Mouse (Mus musculus) cerebellum, postnatal 36 days (tissue): ENCODE results near the gene Fitm1.

Experiments used
- DNase-seq, 2 experiments: peaks; one replicate each; pipeline ENCODE4 v3.0.0; 2021 to 2022; ENCODE audit warnings: mixed read lengths in 2 of 2

Fitm1 gene

DNA sequence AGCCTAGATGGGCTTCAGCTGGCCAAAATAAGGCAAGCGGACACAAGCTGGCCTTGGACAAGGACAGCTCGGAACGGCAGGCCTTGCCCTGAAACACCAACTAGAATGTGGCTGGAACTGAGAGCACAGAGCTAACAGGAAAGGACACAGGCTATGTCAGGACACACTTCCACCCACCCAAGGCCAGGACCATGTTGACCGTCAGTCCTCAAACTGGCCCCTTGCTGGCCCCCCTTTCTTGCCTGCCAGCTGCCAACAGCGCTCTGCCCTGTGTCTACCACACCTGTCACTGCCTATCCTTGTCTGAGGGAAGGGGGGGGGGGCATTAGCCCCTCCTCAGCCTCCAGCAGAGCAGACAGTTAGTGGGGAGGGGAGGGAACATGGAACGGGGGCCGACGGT lies at the start of gene Fitm1:
Fitm1 (plus strand) TSS at position 316 of the 400 bp plus-strand sequence.
- no peak for DNase-seq

DNA sequence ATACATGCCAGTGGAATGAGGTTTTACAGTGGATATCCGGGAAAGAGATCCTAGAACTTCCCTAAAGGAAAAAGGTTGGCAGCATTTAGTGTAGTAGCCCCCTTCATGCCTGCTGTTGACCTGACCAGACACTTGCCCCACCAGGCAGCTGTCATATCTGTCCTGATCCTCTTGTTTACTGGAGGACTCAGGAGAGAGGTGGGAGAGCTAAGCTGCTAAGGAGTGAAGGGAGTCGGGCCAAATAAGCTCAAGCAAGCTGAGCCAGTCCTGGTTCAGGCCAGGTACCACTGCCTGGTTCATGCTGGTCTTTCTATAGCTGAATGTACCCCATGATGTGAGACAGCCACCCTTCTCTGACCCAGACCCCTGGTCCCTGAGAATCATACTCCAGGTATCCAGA lies 48.7 kb upstream of the Fitm1 start:
- no peak for DNase-seq

DNA sequence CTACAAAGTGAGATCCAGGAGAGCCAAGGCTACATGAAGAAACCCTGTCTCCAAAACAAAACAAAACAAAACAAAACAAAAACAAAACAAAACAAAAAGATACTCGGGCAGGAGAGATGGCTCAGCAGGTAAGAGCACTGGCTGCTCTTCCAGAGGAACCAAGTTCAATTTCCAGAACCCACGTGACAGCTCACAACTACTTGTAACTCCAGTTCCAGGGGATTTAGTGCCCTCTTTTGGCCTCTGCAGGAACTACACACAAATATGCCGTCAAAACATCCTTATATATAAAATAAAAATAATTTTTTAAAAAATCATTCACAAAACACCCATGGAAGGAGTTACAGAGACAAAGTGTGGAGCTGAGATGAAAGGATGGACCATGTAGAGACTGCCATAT lies 47.5 kb upstream of the Fitm1 start:
- peak in 1 of 2 experiments; percentile 35 for DNase-seq

DNA sequence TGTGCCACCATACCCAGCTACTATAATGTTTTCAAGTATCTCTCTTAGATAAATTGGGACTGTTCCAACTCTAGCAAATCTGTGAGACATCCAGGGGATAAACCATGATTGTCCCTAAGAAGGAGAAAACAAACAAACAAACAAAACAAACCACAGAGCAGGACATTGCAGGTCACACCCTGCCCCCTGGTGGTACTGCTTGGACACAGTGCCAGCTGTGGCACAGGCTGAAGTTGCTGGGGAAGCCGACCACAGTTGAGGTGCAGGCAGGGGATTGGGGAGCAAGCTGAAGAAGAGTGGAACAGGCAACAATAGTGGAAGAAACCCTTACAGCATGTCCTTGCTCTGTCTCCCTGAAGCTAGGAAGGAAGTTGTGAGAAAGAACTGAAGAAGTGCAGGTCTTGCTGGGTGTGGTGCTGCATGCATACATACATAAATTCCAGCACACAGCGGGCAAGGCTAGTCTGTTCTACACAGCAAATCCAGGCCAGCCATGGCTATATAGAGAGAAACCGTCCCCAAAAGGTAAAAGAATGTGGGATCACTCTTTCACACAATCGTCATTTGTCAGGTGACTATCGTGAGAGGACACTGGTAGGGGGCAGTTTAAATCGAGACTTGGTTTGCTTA lies 39.2 kb upstream of the Fitm1 start:
- DNase-seq = peak in 1 of 2 experiments; percentile 46

DNA sequence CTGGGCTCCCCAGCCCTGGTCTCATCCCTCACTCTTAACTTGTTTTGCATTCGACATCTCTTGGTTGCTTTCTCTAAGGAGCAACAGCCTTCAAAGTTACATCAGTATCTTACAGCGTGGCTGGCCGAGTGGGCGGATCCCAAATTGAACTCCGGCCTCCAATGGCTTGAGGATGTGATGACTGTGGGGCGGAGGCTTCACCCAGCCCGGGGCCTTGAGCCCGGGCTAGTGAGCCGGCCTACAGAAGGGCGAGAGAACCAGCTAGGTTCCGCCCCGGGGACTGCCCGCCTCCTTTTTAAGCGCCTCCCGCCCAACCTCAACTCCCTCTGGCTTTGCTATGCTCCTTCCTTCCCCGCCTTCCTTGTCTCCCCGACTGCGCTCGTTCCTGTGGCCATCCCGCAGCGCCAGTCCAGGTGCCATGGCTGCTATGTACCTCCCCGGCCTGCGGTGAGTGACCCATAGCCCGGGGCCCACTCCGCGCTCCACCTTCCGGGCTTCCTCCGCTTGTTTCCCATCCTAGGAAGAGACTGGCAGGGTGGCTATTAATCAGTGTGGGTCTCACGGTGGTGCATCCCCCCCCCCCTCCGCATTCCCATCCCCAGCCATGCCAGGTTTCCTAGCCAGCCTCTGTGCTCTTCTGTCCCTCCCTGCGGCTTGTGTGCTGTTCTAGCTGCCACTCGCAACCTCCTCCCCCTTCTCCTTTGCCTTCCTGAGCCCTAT lies 35.2 kb upstream of the Fitm1 start, which contains the start of gene Pck2:
Pck2 (plus strand) TSS at position 200 of the 720 bp plus-strand sequence.
- peak; percentile 86 to 87 for DNase-seq

DNA sequence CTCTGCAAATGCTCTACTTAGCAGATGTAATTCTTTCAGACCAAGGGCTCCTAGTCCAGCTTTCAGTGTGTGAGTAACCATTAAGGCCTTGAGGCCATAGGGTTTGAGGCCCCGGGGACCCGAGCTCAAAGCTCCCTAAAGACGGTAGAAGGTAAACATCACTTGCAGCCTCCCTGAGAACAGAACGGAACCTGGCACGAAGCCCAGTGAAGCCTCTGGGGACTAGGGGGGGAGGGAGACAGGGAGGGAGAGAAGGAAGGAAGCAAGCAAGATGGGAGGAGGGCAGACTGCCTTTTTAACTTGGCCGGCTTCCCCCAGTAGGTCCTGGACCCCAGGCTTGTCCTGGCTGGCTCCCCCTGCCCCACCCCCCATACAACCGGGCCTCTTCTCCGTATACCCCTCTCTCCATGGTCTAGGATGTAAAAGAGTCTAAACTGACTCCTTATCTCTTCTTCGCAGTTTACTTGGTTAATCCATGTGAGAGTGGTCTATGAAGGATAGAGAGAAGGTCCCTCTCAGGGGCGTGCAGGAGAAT lies 34.6 kb upstream of the Fitm1 start:
- peak; percentile 80 to 82 for DNase-seq

DNA sequence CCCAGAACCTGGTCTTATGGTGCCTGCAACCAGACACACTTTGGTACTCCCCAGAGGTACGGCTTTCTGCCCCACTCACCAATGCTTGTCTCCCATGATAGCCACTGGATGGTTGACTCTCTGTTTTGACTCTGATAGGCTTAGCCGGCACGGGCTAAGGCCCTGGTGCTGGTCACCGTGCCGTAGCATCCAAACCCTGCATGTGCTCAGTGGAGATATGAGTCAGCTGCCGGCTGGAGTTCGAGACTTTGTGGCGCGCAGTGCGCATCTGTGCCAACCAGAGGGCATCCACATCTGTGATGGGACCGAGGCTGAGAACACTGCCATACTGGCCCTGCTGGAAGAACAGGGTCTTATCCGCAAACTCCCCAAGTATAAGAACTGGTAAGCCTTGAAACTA lies 33.1 kb upstream of the Fitm1 start:
- no peak for DNase-seq

DNA sequence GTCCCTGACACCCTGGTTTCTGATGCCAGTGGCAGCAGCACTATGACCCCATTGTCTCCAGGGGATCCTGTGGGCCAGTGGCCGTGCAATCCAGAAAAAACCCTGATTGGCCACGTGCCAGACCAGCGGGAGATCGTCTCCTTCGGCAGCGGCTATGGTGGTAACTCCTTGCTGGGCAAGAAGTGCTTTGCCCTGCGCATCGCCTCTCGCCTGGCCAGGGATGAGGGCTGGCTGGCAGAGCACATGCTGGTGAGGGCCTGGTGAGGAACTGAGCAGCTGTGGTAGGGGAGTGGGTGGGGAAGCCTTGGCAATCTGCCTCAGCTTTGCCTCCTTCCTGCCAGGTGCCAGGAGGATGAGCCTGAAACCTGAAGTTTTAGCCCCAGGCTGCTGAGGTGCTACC lies 31.1 kb upstream of the Fitm1 start:
- DNase-seq = peak; percentile 44 to 49

DNA sequence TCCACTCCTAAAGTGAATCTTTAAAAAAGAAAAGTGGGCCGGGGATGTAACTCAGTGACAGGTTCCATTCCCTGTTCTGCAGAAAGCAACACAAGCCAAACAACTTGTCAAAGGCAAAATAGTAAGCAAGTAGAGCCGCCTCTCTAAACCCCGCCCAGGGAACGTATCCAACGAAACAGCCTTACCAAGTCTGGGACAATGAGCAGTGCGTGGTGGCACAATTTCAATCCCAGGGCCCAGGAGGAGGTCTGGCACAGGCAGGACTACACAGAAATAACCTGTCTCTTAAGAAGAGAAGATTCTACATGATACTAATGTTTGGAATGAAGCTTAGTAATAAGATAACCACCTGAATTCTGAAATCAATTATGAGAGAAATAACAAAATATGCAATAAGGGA lies 25.2 kb upstream of the Fitm1 start:
- DNase-seq = peak; percentile 47 to 55

DNA sequence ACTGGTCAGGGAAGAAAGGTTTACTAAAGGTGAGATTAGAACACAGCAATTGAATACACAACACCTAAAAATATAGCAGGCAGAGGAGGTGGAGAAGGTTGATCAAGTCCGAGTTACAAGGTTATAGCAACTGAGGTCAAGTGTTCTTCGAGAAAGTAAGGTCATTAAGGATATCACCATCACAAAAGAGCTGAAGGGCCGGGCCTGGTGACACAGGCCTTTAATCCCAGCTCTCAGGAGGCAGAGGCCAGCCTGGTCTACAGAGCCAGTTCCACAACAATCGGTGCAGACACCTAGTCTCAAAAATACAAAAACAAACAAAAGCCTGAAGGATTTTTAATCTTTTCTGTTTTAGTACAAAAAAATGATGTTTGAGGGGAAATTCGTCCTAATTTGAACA lies 24.1 kb upstream of the Fitm1 start:
- no peak for DNase-seq

DNA sequence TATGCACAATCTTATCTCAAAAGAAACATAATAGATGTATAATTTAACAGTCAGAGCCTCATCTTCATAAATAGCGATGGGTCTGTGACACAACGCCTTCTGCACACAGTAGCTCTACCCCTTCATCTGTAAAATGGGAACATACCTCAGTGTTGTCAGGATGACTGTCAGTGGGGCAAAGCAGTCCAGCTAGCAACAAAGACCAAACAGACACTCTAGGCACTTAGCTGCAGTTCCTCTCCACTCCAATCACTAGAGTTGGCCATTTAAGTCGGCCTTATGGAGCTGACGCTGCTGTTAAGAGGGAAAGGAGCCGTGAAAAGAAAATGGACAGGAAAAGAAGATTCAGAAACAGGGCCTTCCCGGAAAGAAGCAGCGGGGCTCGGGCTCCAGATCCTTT lies 23.6 kb upstream of the Fitm1 start:
- no peak for DNase-seq

DNA sequence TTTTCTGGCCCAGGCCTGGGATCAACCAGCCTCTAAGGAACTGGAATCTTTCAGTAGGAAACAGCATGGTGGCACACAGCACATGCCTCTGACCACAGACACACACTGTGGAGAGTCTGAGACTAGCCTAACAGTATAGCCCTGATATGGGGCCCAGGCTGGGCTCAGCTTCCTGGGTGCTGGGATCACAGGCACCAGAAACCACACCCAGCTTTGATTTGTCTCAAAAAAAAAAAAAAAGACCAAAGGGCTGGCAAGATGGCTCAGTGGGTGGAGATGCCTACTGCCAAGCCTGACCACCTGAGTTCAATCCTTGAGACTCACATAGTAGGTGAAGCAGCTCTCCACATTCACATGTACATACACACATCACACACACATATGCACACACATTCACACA lies 20.8 kb upstream of the Fitm1 start:
- no peak for DNase-seq

DNA sequence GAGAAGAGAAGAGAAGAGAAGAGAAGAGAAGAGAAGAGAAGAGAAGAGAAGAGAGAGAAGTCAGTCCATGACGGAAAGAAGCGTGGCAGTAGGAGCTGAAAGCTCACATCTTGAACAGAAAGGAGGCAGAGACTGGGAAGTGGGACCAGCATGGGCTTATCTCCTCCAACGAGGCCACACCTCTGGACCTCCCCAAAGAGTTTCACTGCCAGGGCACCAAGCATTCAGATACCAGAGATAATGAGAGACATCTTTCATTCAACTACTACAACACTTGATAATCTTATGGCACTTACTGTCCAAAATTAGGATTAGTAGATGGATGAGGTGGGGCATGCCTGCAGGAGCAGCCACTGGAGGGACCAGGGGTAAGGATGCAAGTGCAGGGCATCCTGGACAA lies 19.6 kb upstream of the Fitm1 start:
- no peak for DNase-seq

DNA sequence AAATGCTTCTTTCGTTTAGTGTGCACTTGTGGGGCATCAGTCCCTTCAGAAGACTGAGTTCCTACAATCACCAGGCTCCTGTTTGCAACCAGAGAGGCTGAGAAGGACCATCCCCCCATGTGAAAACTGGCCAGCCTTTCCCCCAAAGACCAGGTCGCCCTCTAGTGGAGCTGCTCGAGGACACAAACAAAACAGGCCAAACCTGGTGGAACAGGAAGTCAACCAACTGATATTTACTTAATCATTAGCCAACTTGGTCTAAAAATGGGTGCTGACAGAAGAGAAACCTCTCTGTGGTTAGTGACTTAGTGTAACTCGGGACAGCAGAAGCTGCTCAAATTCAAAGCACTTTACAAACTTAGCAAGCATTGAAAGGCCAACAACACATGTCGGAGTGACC lies 18.4 kb upstream of the Fitm1 start:
- peak; percentile 77 to 78 for DNase-seq

DNA sequence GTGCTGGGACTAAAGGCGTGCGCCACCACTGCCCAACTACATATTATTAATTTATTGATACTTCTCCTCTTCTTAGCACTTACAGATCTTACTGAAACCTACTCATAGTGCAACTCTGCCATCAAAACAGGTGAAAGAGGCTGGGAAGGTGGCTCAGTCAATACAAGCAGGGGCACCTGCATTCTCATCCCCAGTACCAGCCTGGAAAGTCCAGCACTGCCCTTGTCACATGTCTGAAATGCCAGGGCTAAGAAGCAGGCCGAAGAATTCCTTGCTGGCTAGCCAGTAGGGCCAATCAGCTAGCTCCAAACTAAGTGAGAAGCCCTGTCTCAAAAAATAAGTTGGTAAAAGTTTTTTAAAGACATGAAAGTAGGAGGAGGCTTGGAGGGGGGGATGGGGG lies 17.8 kb upstream of the Fitm1 start:
- no peak for DNase-seq

DNA sequence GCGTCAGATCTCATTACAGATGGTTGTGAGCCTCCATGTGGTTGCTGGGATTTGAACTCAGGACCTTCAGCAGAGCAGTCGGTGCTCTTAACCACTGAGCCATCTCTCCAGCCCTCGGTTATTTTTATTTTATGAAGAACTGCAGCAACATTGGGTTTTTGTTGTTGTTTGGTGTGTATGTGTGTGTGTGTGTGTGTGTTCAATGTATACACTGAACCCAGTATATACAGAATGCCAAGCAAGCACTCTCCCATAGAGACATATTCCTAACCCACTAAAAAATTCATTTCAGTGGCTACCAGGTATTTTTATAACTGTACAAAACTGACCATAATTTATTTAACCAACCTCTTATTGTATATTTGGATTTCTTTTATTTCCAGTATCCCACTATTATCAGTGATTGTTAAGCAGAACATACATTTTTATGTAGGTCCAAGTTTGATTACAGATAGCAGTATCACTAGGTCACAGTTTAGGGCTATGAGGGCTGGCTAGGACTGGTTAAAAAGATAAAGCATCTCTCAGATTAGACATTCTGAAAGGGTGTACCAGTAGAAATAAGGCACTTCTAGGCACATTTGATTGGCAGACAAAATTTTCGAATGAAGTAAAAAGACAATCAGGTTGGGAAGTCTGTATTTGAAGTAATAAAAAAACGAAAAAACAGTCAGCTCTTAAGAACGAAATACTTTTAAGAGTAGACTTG lies 16.5 kb upstream of the Fitm1 start:
- no peak for DNase-seq

DNA sequence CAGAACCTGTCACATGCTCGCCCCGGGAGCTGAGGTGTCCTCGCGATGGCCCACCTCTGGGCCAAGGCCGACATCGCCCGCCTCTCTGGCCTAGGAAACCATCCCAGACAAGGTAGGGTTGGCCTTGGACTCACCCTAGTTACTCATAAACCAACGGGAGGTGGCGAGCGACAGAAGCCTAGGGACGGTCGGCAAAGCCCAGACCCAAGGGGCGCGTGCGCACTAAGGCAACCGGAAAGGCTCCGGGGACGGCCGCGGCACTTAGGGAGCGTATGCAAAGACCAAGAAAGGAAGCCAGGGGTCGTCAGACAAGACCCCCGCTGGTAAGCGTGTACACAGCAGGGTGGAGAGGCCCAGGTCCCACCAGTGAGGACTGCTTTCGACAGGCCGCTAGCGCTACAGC lies 15.6 kb upstream of the Fitm1 start, which contains the start of gene Dcaf11:
Dcaf11 (plus strand) TSS at position 208 of the 403 bp plus-strand sequence.
- DNase-seq = peak; percentile 90 to 91

DNA sequence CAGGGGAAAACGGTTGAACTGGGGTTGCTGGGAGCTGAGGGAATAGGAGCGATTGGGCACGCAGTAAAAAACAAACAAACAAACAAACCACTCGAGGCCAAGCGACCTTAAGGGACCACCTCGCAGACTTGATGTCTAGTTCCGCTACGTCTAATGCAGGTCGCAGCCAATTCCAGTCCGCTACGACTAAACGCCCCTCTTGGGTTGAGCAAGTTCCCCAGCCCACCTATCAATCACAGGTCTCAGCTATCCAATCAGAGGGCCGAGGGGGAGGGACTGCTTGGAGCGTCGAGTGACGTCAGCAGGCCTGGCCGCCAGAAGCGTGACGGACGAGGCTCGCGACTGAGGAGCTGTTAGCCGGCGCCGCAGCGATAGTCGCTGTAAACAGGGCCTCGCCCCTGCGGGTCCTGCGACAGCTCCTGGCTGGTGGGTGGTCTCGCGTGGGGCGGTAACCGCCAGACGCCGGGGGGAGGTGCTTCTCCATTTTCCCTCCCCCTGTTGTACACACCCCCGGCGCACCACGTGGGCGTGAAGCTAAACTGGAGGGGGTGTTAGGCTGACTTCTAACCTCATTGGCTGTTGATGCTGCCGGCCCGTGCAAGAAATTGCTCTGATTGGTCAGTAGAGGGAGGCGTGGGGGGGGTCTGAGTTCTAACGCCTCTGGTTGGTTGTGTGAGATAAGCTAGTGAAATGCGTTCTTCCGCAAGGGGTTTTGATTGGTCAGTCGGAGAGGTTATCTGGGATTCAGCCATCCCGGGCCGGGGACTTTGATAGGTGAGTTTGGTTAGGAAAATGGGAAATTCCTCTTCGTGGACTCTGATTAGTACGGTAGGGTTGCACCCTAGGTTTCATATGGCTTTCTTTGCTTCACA lies 15.0 kb upstream of the Fitm1 start, which contains the start of gene A730061H03Rik:
A730061H03Rik (minus strand) TSS at position 205 of the 872 bp plus-strand sequence.
- DNase-seq = peak; percentile 98

DNA sequence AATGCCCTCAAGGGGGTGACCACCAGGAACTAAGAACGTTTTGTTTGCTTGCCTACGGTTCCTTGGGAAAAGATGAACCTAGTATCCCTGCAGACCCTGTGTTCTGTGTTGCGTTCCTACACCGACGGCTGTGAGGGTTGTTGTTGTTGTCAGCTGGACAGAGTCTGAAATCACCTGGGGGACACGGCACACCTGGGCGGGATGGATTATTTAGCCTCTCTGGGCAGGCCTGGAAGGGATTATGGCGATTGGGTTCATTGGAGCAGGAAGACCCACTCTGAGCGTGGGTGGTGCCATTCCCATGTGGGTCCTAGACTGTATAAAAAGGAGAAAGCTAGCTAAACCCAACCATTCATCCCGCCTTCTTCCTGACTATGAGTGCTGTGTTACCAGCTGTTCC lies 13.6 kb upstream of the Fitm1 start:
- DNase-seq = no peak

DNA sequence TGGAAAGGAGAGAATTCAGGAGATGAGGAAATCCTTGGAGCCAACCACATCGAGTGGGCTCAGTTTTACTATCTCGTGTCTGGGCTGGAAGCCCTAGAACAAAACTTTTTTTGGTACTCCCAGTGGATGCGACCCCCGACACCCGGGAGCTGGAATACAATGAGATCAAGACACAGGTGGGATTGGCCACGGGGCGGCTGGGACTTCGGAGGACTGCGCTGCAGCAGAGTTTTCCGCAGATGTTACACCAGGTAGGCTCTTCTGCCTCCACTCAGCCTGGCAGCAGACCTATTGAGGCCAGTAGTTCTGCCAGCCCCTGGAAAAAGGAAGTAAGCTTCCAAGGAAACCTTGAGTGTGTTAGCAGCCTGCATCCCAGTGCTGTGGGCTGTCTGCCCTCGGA lies 12.2 kb upstream of the Fitm1 start:
- DNase-seq = no peak

DNA sequence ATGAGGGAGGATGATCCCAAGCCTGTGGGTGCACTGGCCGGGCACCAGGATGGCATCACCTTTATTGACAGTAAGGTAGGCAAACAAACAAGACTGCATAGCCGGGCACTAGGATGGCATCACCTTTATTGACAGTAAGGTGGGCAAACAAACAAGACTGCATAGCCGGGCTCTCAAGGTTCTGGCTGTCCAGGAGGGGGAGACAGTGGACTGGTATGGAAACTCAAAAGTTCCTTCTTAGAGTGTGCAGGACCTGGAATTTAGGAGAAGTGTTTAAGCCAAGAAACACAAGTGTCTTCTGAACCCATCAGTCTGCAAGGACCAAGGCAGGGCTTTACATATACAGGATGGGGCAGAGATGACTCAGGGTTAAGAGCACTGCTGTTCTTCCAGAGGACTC lies 9.7 kb upstream of the Fitm1 start:
- DNase-seq = no peak

DNA sequence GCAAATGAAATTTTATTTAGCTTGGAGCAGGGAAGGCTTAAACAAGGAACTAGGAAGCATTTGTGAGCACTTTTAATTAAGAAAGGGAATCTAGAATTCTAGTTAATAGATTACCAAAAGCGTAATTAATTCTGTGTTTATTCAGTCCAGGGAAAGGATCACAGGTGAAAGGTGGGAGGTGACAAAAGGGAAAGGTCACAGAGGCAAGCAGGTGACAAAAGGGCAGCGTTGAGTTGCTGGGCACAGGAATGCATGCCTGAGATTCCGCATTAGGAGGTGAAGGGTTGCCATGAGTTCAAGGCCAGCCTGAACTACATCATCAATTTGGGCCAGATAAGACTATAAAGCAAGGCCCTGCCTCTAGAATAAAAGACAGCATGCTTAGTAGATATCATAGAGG lies 7.9 kb upstream of the Fitm1 start:
- DNase-seq = no peak
